8 mouse cellular contexts compared by ENCODE assay signal in the genomic region with DNA sequence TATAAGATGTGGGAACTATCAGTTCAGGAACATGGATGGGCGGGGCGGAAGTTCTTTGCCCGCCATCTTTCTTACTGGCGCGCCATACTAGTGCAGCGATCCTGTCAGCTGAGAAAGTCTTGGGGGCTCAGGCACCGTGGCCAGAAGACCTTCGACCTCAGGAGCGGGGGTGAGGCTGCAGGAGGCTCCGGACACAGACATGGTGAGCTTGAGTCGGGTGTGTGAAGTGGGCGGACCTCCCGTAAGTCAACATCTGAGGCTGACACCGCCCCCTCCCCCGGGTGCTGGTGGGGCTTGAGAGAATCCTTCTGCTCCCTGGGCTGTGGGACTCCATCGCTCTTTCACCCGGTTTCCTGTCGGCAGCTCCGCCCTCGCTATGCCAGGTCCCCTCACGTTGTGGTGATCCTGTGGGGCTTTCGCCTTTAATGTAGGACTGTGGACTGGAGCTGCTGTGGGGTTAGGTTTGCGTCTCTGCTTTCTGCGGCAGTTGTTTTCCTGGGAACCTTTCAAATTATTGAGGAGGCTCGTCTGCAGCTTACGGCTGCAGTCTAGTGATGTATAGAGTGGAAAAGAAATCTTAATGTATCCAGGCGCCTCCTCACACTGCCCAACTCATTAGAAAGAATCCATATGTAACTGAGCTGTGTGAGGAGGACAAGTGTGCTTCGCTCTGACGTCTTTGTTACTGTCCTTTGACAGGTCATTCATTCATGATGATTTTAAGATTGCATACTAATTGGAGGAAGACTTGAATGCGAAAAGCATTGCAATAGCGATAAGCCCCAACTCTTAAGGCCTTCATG. TPM values are rescaled to one million over a fixed set of nuclear protein-coding genes. Genes with fewer than 3 reads are reported as not detected.
DNase-seq lines count a peak whose midpoint lies in the region; ATAC-seq and TF ChIP-seq lines count a peak whose summit lies in the region.

No protein-coding gene starts in this region.

- no peaks in the 10 kb centered on the region for H3K9me3 ChIP-seq in embryonic facial prominence, embryonic 15.5 days (replicated peaks)
- no peaks in the 10 kb centered on the region for H3K9me3 ChIP-seq in limb, embryonic 12.5 days
- H3K9me3 ChIP-seq in midbrain, embryonic 14.5 days (ENCODE audit: control insufficient read depth, low read length): no peaks in the 10 kb centered on the region

- H3K4me2 ChIP-seq in embryonic facial prominence, embryonic 15.5 days (replicated peaks): peak overlapping the region; percentile 54
- peak overlapping the region; percentile 71 for H3K4me2 ChIP-seq in limb, embryonic 12.5 days
- H3K4me2 ChIP-seq in midbrain, embryonic 14.5 days (ENCODE audit: low read length): peak overlapping the region; percentile 86

- no peak for TF ChIP-seq CTCF in bone marrow macrophage, adult 2 months (IDR thresholded peaks at IDR 0.05; ENCODE audit: low read depth, low read length)

- no peaks in the 10 kb centered on the region for H3K27me3 ChIP-seq in embryonic facial prominence, embryonic 15.5 days
- H3K27me3 ChIP-seq in limb, embryonic 12.5 days: no peaks in the 10 kb centered on the region
- no peaks in the 10 kb centered on the region for H3K27me3 ChIP-seq in midbrain, embryonic 14.5 days (ENCODE audit: control insufficient read depth, insufficient read depth, low read length)

- 2% methylated on average over 31 of the region's 31 CpGs for WGBS in embryonic facial prominence, embryonic 15.5 days
- 3% methylated on average over 31 of the region's 31 CpGs for whole genome bisulfite sequencing in limb, embryonic 12.5 days
- WGBS in midbrain, embryonic 14.5 days: 2% methylated on average over 31 of the region's 31 CpGs

- H3K4me1 ChIP-seq in bone marrow macrophage, adult 2 months (ENCODE audit: control insufficient read depth, insufficient read depth, low read length): peaks cover 9% of the 10 kb centered on the region
- peaks cover 10% of the 10 kb centered on the region for H3K4me1 ChIP-seq in embryonic facial prominence, embryonic 15.5 days
- H3K4me1 ChIP-seq in limb, embryonic 12.5 days (replicated peaks): peaks cover 9% of the 10 kb centered on the region
- peaks cover 10% of the 10 kb centered on the region for H3K4me1 ChIP-seq in midbrain, embryonic 14.5 days (ENCODE audit: control insufficient read depth, insufficient read depth, low read length)

- H3K27ac ChIP-seq in bone marrow macrophage, adult 2 months (ENCODE audit: insufficient read depth, low read depth, low read length): peak overlapping the region; percentile 62
- H3K27ac ChIP-seq in embryonic facial prominence, embryonic 15.5 days (replicated peaks): peak overlapping the region; percentile 89
- H3K27ac ChIP-seq in limb, embryonic 12.5 days: peak overlapping the region; percentile 84
- H3K27ac ChIP-seq in midbrain, embryonic 14.5 days (replicated peaks; ENCODE audit: low read depth, low read length): peak overlapping the region; percentile 94

- TF ChIP-seq POLR2A in bone marrow macrophage, adult 2 months (IDR thresholded peaks at IDR 0.05; ENCODE audit: borderline replicate concordance, low read depth, low read length): no peak

- peak; percentile 53 to 60 for DNase-seq in B cell, adult 2 months
- peak; percentile 80 for DNase-seq in heart, adult 8-10 months (ENCODE audit: low spot score)
- peak; percentile 87 to 92 for DNase-seq in kidney, adult 8-10 months
- peak; percentile 88 for DNase-seq in midbrain, embryonic 14.5 days
- peak; percentile 35 to 72 for DNase-seq in spleen, adult 18-20 months

- peak; percentile 72; the same call in 1 of the 2 replicates for ATAC-seq in embryonic facial prominence, embryonic 15.5 days (ENCODE audit: insufficient number of reproducible peaks, low FRiP score, low TSS enrichment, low read depth)
- ATAC-seq in limb, embryonic 12.5 days (ENCODE audit: insufficient number of reproducible peaks, insufficient read depth, low FRiP score, low TSS enrichment, low read depth): peak; percentile 54; the same call in 1 of the 2 replicates
- ATAC-seq in midbrain, embryonic 14.5 days (ENCODE audit: low FRiP score, low TSS enrichment): peak; percentile 78

- H3K36me3 ChIP-seq in embryonic facial prominence, embryonic 15.5 days: no peaks in the 10 kb centered on the region
- H3K36me3 ChIP-seq in limb, embryonic 12.5 days: no peaks in the 10 kb centered on the region
- H3K36me3 ChIP-seq in midbrain, embryonic 14.5 days (ENCODE audit: control insufficient read depth, insufficient read depth, low read length): no peaks in the 10 kb centered on the region

- H3K4me3 ChIP-seq in bone marrow macrophage, adult 2 months (ENCODE audit: insufficient read depth, low read length): peak overlapping the region; percentile 97
- peak overlapping the region; percentile 77 for H3K4me3 ChIP-seq in embryonic facial prominence, embryonic 15.5 days (replicated peaks)
- peak overlapping the region; percentile 59 for H3K4me3 ChIP-seq in limb, embryonic 12.5 days (replicated peaks)
- H3K4me3 ChIP-seq in midbrain, embryonic 14.5 days (replicated peaks; ENCODE audit: low read depth, low read length): peak overlapping the region; percentile 53

- peak overlapping the region; percentile 62 for H3K9ac ChIP-seq in embryonic facial prominence, embryonic 15.5 days
- peak overlapping the region; percentile 68 for H3K9ac ChIP-seq in limb, embryonic 12.5 days (replicated peaks)
- peak overlapping the region; percentile 73 for H3K9ac ChIP-seq in midbrain, embryonic 14.5 days (replicated peaks; ENCODE audit: low read length)

RNA-seq across cellular contexts. Expression of gene Zfp563, which starts 3.5 kb away (rescaled TPM):
- polyA plus RNA-seq in bone marrow macrophage, adult 2 months (2012; ENCODE audit: insufficient read depth, insufficient read length, missing spikeins): 4.7 and 7.1 TPM in 2 replicates
- polyA plus RNA-seq in embryonic facial prominence, embryonic 15.5 days (2015; fragmentation: Nextera tagmentation; extraction: Ambion mirVana): 9.4 TPM in 2 replicates
- total RNA-seq in heart, adult 8-10 months (2022): 1 to 10 TPM; 4.2 to 7.0 (median 4.8) TPM
- 9.7 and 12.3 TPM in 2 replicates for polyA plus RNA-seq in limb, embryonic 12.5 days (2016; fragmentation: Nextera tagmentation; extraction: Ambion mirVana)
- 27.7 and 30.2 TPM in 2 replicates for polyA plus RNA-seq in midbrain, embryonic 14.5 days (2014; fragmentation: Nextera tagmentation; extraction: Ambion mirVana)

RNA-seq across cellular contexts. Expression of gene 4921501E09Rik, which starts 24.7 kb away (rescaled TPM):
- polyA plus RNA-seq in bone marrow macrophage, adult 2 months (2012; ENCODE audit: insufficient read depth, insufficient read length, missing spikeins): not detected in 2 replicates
- polyA plus RNA-seq in embryonic facial prominence, embryonic 15.5 days (2015; fragmentation: Nextera tagmentation; extraction: Ambion mirVana): not detected in 2 replicates
- not detected for total RNA-seq in heart, adult 8-10 months (2022)
- polyA plus RNA-seq in limb, embryonic 12.5 days (2016; fragmentation: Nextera tagmentation; extraction: Ambion mirVana): not detected in 2 replicates
- polyA plus RNA-seq in midbrain, embryonic 14.5 days (2014; fragmentation: Nextera tagmentation; extraction: Ambion mirVana): not detected in 2 replicates

RNA-seq across cellular contexts. Expression of gene Morc2b, which starts 46.9 kb away (rescaled TPM):
- polyA plus RNA-seq in bone marrow macrophage, adult 2 months (2012; ENCODE audit: insufficient read depth, insufficient read length, missing spikeins): not detected in 2 replicates
- polyA plus RNA-seq in embryonic facial prominence, embryonic 15.5 days (2015; fragmentation: Nextera tagmentation; extraction: Ambion mirVana): 0.11 TPM in 1 of 2 replicates, not detected in the other
- under 1 TPM in 3 of 4 experiments, not detected in 1; 0.05 to 0.19 (median 0.12) TPM for total RNA-seq in heart, adult 8-10 months (2022)
- not detected in 2 replicates for polyA plus RNA-seq in limb, embryonic 12.5 days (2016; fragmentation: Nextera tagmentation; extraction: Ambion mirVana)
- polyA plus RNA-seq in midbrain, embryonic 14.5 days (2014; fragmentation: Nextera tagmentation; extraction: Ambion mirVana): 0.08 and 0.09 TPM in 2 replicates

RNA-seq across cellular contexts. Expression of gene Zfp763, which starts 59.4 kb away (rescaled TPM):
- 3.3 and 4.7 TPM in 2 replicates for polyA plus RNA-seq in bone marrow macrophage, adult 2 months (2012; ENCODE audit: insufficient read depth, insufficient read length, missing spikeins)
- polyA plus RNA-seq in embryonic facial prominence, embryonic 15.5 days (2015; fragmentation: Nextera tagmentation; extraction: Ambion mirVana): 13.7 and 13.9 TPM in 2 replicates
- total RNA-seq in heart, adult 8-10 months (2022): 1 to 10 TPM; 2.0 to 5.4 (median 4.4) TPM
- polyA plus RNA-seq in limb, embryonic 12.5 days (2016; fragmentation: Nextera tagmentation; extraction: Ambion mirVana): 18.2 and 18.9 TPM in 2 replicates
- 30.1 and 35.7 TPM in 2 replicates for polyA plus RNA-seq in midbrain, embryonic 14.5 days (2014; fragmentation: Nextera tagmentation; extraction: Ambion mirVana)

Comparison
In these comparisons a context has a peak if more than half of its experiments do, and no peak if none do; other contexts are left out.
1. Peak in every context shown above with its lines: DNase-seq, ATAC-seq, H3K4me3 ChIP-seq and H3K27ac ChIP-seq.